Mouse (Mus musculus) heart, postnatal 0 days (tissue): ENCODE measurements at regions not wholly inside any gene's neighbourhood (a gene's known extent, or its start where the extent isn't known, plus 50 kb on each side); places are given as distances from the start of the nearest gene placed in this dataset.

ENCODE experiments used
- CTCF ChIP-seq: IDR thresholded peaks from 2 replicates; pipeline ENCODE4 v1.5.1; 2016; ENCODE audit warnings: antibody characterized with exemption, control low read depth, low read depth
- EP300 ChIP-seq: IDR thresholded peaks from 2 replicates; pipeline ENCODE4 v1.6.1; 2016; ENCODE audit warnings: antibody characterized with exemption, low read depth

GRCm38 (mm10) chr7:37291726-37292125, 481.7 kb downstream of the Zfp536 start:
- TF ChIP-seq CTCF (no peak), EP300 (no peak)
